Comparison of ENCODE assay signal across 9 mouse cellular contexts in genomic region chr8:20589178-20589539, GRCm38 (mm10). TPM values are rescaled to one million over a fixed set of nuclear protein-coding genes. Genes with fewer than 3 reads are reported as not detected.
DNase-seq lines count a peak whose midpoint lies in the region; ATAC-seq lines count a peak whose summit lies in the region.
"Not testable (repeated sequence)": the region's sequence is repeated elsewhere in the genome, so short reads cannot be mapped to it uniquely, and the experiment has no call there.
"Had no signal": no experiment of that assay in that cellular context is flagged by ENCODE, and none has a peak within 500 bp of the region (broad histone marks: within the 10 kb centered on the region; RNA-seq: fewer than 3 reads in every experiment).

No protein-coding gene starts in this region.

- H3K9ac ChIP-seq in forebrain, embryonic 15.5 days (replicated peaks); kidney, embryonic 14.5 days (ENCODE audit: low read depth, low read length); limb, embryonic 12.5 days (replicated peaks): not testable (repeated sequence)

- not testable (repeated sequence) for H3K4me3 ChIP-seq in forebrain, embryonic 15.5 days; kidney, embryonic 14.5 days (ENCODE audit: low read length); limb, embryonic 12.5 days (replicated peaks)

- not testable (repeated sequence) for H3K27me3 ChIP-seq in forebrain, embryonic 15.5 days; kidney, embryonic 14.5 days (ENCODE audit: control insufficient read depth, insufficient read depth, low read length); limb, embryonic 12.5 days

- intact Hi-C loops in heart, postnatal 25 days (cut with DNase I): not testable (repeated sequence)

- ATAC-seq in forebrain, embryonic 15.5 days (replicated peaks): peak; percentile 69; the same call in 1 of the 2 replicates
- ATAC-seq in kidney, embryonic 14.5 days (ENCODE audit: low FRiP score, low TSS enrichment): peak; percentile 76
- ATAC-seq in limb, embryonic 12.5 days (ENCODE audit: insufficient number of reproducible peaks, insufficient read depth, low FRiP score, low TSS enrichment, low read depth): peak; percentile 75
- ATAC-seq in megakaryocyte progenitor cell, adult 5-6 weeks (replicated peaks; ENCODE audit: poor library complexity): 0 out of 2 replicates have a peak, but pooled peaks have one; percentile 34

- peak; percentile 15 for DNase-seq in adrenal gland, postnatal 10 days
- peak; percentile 16 for DNase-seq in heart, postnatal 25 days (ENCODE audit: low spot score)
- DNase-seq in right cerebral cortex, adult 18-20 months: peak; percentile 20
- peak; percentile 12 to 33 for DNase-seq in thymus, postnatal 10 days (ENCODE audit: low spot score in 2 of 2)

- H3K36me3 ChIP-seq in forebrain, embryonic 15.5 days; kidney, embryonic 14.5 days (ENCODE audit: control insufficient read depth, insufficient read depth, low read length); limb, embryonic 12.5 days: not testable (repeated sequence)

- H3K27ac ChIP-seq in forebrain, embryonic 15.5 days (replicated peaks); kidney, embryonic 14.5 days (ENCODE audit: low read depth, low read length); limb, embryonic 12.5 days: not testable (repeated sequence)

- not testable (repeated sequence) for H3K4me1 ChIP-seq in forebrain, embryonic 15.5 days; kidney, embryonic 14.5 days (ENCODE audit: control insufficient read depth, insufficient read depth, low read length); limb, embryonic 12.5 days (replicated peaks)

- H3K4me2 ChIP-seq in forebrain, embryonic 15.5 days (replicated peaks); kidney, embryonic 14.5 days (replicated peaks; ENCODE audit: low read depth, low read length); limb, embryonic 12.5 days: not testable (repeated sequence)

- H3K9me3 ChIP-seq in forebrain, embryonic 15.5 days; kidney, embryonic 14.5 days (ENCODE audit: control insufficient read depth, low read length); limb, embryonic 12.5 days: not testable (repeated sequence)

- 86% methylated on average over 2 of the region's 4 CpGs for WGBS in forebrain, embryonic 15.5 days
- 75% methylated on average over 1 of the region's 4 CpGs for WGBS in kidney, embryonic 14.5 days
- WGBS in limb, embryonic 12.5 days: 75% methylated on average over 2 of the region's 4 CpGs

RNA-seq across cellular contexts. Expression of gene Gm21119, which starts 25.6 kb away (rescaled TPM):
- under 1 TPM; 0.27 to 0.48 TPM for total RNA-seq in adrenal gland, postnatal 10 days (2021)
- 0.19 TPM in 1 of 2 replicates, not detected in the other for polyA plus RNA-seq in forebrain, embryonic 15.5 days (2015; fragmentation: Nextera tagmentation; extraction: Ambion mirVana)
- total RNA-seq in heart, postnatal 25 days (2021): under 1 TPM; 0.17 to 0.44 TPM
- 0.10 TPM in 1 of 2 replicates, not detected in the other for polyA plus RNA-seq in kidney, embryonic 14.5 days (2014; fragmentation: Nextera tagmentation; extraction: Ambion mirVana)
- not detected in 2 replicates for polyA plus RNA-seq in limb, embryonic 12.5 days (2016; fragmentation: Nextera tagmentation; extraction: Ambion mirVana)
- not detected in 2 replicates for total RNA-seq in megakaryocyte progenitor cell, adult 5-6 weeks (2015)
- total RNA-seq in megakaryocyte progenitor cell, adult 5-6 weeks (2017): 0.10 TPM in 1 of 2 replicates, not detected in the other
- polyA plus RNA-seq: gonadal fat pad, adult 2 months had no signal
